Mouse (Mus musculus): ENCODE results near the gene Slc25a34. TPM values are rescaled to one million over a fixed set of nuclear protein-coding genes. Genes with fewer than 3 reads are reported as not detected.

Gene Slc25a34
- total RNA-seq (2014; rRNA removed) = 7.4 and 10.6 TPM in 2 replicates
- polyA plus RNA-seq (2015; fragmentation: Nextera tagmentation; extraction: Ambion mirVana) = 2.0 and 2.1 TPM in 2 replicates

DNA sequence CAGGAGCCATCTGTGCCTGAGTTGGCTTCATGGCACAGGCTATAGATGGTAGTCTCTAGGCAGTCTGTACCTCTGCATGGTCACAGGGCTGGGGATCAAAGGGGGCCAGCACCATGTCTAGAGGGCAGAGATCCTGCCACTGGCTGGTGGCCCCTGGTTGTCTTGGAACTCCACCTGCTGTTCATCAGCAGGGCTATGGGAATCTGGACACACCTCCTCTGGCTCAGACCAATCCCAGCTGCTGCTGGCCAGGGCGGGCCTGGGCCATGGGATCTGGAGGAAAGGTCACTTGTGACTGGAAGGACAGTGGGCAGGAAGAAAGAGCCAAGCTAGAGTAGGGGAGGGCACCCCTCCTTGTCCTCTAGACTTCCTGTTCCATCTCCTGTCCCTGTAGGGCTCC lies at the start of gene Slc25a34:
Slc25a34 (minus strand) TSS at position 156 of the 400 bp plus-strand sequence.
- peak; percentile 69; the same call in 1 of the 2 replicates for ATAC-seq (ENCODE audit: low FRiP score)
- peak; percentile 45 for DNase-seq (ENCODE audit: low spot score)

DNA sequence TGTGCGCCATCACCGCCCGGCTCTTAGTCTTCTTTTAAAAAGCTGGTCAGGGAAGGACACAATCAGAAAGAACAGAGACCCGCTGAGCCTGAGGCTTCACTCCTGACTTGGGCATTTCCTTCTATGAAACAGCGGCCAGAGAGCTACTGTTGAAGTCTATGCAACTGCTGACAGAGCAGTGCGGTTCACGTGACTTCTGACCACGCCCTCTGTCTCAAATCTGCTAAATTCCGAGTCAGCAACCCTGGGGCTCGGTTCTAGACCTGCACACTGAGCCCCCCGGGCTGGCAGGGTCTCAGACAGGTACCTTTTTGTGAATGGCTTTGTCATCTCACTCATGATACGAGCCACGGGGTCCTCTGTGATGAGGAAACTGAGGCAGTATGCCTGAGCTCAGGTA lies 48.7 kb upstream of the Slc25a34 start:
- H3K27ac ChIP-seq (ENCODE audit: low read depth, low read length) = no peak overlapping the region
- ATAC-seq (ENCODE audit: low FRiP score) (no peak), DNase-seq (ENCODE audit: low spot score) (no peak)

More for the DNA sequence above, at the start of gene Slc25a34:
- Histone ChIP-seq H3K9ac (replicated peaks; ENCODE audit: low read length, poor library complexity, severe bottlenecking) (no peak within 1 kb of the TSS), H3K36me3 (ENCODE audit: insufficient read depth, low read length) (peaks cover 33% of the 10 kb centered on the region), H3K4me3 (ENCODE audit: low read depth, low read length) (no peak within 1 kb of the TSS), H3K9me3 (ENCODE audit: low read length) (no peaks in the 10 kb centered on the region), H3K4me2 (ENCODE audit: low read depth, low read length, poor library complexity, severe bottlenecking) (no peak within 1 kb of the TSS; the same call in 1 of the 2 replicates), H3K27ac (ENCODE audit: low read depth, low read length) (peak within 1 kb of the TSS; percentile 38; the same call in 1 of the 2 replicates), H3K27me3 (ENCODE audit: insufficient read depth, low read length) (no peaks in the 10 kb centered on the region), H3K4me1 (ENCODE audit: insufficient read depth, low read length) (no peaks in the 10 kb centered on the region)
- 54% methylated on average over 1 of the region's 1 CpGs for WGBS
- 0 out of 2 replicates have a peak, but pooled peaks have one; percentile 6 for TF ChIP-seq CTCF (IDR thresholded peaks at IDR 0.05)

DNA sequence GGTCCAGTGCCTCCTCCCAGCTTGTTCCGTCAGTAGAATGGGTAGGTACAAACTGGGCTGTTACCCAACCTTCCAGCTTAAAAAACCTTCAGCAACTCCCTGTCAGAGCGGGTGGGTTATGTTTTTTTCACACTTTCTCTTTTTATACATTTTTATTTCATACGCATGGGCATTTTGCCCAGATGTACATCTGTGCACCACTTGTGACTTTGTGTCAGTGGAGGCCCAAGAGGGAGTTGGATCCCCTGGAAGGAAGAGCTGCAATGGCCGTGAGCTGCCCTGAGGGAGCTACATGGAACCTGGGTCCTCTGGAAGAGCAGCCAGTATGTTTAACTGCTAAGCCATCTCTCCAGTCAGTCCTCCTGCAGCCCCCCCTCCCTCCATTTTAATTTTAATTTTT lies 47.8 kb upstream of the Slc25a34 start:
- Histone ChIP-seq H3K36me3 (ENCODE audit: insufficient read depth, low read length) (no peaks in the 10 kb centered on the region), H3K9me3 (ENCODE audit: low read length) (no peaks in the 10 kb centered on the region), H3K9ac (replicated peaks; ENCODE audit: low read length, poor library complexity, severe bottlenecking) (no peak overlapping the region), H3K27me3 (ENCODE audit: insufficient read depth, low read length) (no peaks in the 10 kb centered on the region), H3K4me2 (ENCODE audit: low read depth, low read length, poor library complexity, severe bottlenecking) (no peak overlapping the region), H3K4me1 (ENCODE audit: insufficient read depth, low read length) (no peaks in the 10 kb centered on the region), H3K27ac (ENCODE audit: low read depth, low read length) (no peak overlapping the region), H3K4me3 (ENCODE audit: low read depth, low read length) (no peak overlapping the region)
- DNase-seq (ENCODE audit: low spot score) (no peak), ATAC-seq (ENCODE audit: low FRiP score) (no peak)
- TF ChIP-seq CTCF (IDR thresholded peaks at IDR 0.05) = no peak
- 88% methylated on average over 4 of the region's 4 CpGs for WGBS

More for the DNA sequence above, 48.7 kb upstream of the Slc25a34 start:
- Histone ChIP-seq H3K4me2 (ENCODE audit: low read depth, low read length, poor library complexity, severe bottlenecking) (no peak overlapping the region), H3K4me3 (ENCODE audit: low read depth, low read length) (no peak overlapping the region), H3K4me1 (ENCODE audit: insufficient read depth, low read length) (no peaks in the 10 kb centered on the region), H3K27me3 (ENCODE audit: insufficient read depth, low read length) (no peaks in the 10 kb centered on the region), H3K9me3 (ENCODE audit: low read length) (no peaks in the 10 kb centered on the region), H3K9ac (replicated peaks; ENCODE audit: low read length, poor library complexity, severe bottlenecking) (no peak overlapping the region), H3K36me3 (ENCODE audit: insufficient read depth, low read length) (no peaks in the 10 kb centered on the region)
- TF ChIP-seq CTCF (IDR thresholded peaks at IDR 0.05) = no peak
- WGBS = 79% methylated on average over 13 of the region's 13 CpGs

DNA sequence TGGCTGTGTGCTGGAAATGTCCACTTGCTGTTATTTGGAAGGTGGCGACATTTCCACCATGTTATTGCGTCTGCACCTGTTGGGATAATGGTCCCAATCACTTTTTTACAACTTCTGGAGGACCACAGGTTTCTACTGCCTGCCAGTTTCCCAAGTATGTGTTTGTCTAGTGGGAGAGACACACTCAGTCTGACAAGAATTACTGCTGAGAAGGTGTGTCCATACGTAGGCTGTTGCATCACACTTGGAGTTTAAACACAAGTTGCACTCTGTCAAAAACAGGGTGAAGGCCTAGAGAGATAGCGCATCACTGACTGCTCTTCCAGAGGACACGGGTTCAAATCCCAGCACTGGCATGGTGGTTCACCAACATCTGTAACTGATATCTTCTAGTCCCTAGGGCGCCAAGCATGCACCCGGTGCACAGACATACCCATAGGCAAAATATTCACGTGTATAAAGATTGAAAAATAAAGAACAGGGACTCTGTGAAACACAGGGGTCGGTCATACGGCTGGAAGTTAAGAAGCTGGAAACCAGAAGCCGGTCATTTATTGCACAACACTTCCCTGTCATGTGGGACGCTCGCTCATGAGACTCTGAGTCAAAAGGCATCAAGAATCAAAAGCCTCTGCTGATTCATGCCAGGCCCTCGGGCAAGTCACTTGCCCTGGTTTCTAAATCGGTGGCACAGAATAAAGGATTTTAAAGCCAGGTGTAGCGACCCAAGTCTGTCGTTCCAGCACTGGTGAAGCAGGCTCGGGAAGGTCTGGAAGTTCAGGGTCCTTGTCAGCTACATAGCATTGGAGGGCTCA lies 46.5 kb upstream of the Slc25a34 start:
- Histone ChIP-seq H3K27ac (ENCODE audit: low read depth, low read length) (no peak overlapping the region), H3K9ac (replicated peaks; ENCODE audit: low read length, poor library complexity, severe bottlenecking) (no peak overlapping the region), H3K4me1 (ENCODE audit: insufficient read depth, low read length) (no peaks in the 10 kb centered on the region), H3K4me2 (ENCODE audit: low read depth, low read length, poor library complexity, severe bottlenecking) (no peak overlapping the region), H3K27me3 (ENCODE audit: insufficient read depth, low read length) (no peaks in the 10 kb centered on the region), H3K9me3 (ENCODE audit: low read length) (no peaks in the 10 kb centered on the region), H3K4me3 (ENCODE audit: low read depth, low read length) (no peak overlapping the region), H3K36me3 (ENCODE audit: insufficient read depth, low read length) (no peaks in the 10 kb centered on the region)
- DNase-seq (ENCODE audit: low spot score) (no peak), ATAC-seq (ENCODE audit: low FRiP score) (no peak)
- TF ChIP-seq CTCF (IDR thresholded peaks at IDR 0.05) = no peak
- WGBS = 84% methylated on average over 18 of the region's 18 CpGs

DNA sequence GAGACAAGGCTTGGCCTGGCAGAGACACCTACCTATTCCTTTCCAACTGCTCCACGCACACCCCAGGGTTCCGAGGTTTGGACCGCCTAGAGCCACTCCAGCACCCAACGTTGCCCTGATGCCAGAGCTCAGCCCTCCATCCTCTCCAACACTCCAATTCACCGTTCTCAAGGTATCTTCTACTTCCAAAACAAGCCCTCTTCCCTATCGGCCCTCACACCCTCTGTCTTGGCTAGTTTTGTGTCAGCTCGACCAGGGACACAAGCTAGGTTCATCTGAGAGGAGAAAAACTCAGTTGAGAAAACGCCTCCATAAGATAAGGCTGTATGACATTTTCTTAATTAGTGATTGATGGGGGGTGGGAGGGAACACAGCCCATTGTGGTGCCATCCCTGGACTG lies 41.2 kb upstream of the Slc25a34 start, which contains the start of gene Plekhm2:
Plekhm2 (minus strand) TSS at position 101 of the 400 bp plus-strand sequence.
- Histone ChIP-seq H3K9me3 (ENCODE audit: low read length) (no peaks in the 10 kb centered on the region), H3K4me2 (ENCODE audit: low read depth, low read length, poor library complexity, severe bottlenecking) (peak within 1 kb of the TSS; percentile 88), H3K36me3 (ENCODE audit: insufficient read depth, low read length) (peaks cover 6% of the 10 kb centered on the region; the same call in 1 of the 2 replicates), H3K27me3 (ENCODE audit: insufficient read depth, low read length) (no peaks in the 10 kb centered on the region), H3K9ac (replicated peaks; ENCODE audit: low read length, poor library complexity, severe bottlenecking) (peak within 1 kb of the TSS; percentile 89), H3K4me1 (ENCODE audit: insufficient read depth, low read length) (peaks cover 6% of the 10 kb centered on the region; the same call in 1 of the 2 replicates), H3K4me3 (ENCODE audit: low read depth, low read length) (peak within 1 kb of the TSS; percentile 81), H3K27ac (ENCODE audit: low read depth, low read length) (peak within 1 kb of the TSS; percentile 75)
- TF ChIP-seq CTCF (IDR thresholded peaks at IDR 0.05) = no peak
- no peak for ATAC-seq (ENCODE audit: low FRiP score)
- WGBS = 65% methylated on average over 8 of the region's 8 CpGs
- no peak for DNase-seq (ENCODE audit: low spot score)
